Mouse (Mus musculus) kidney, postnatal 36 days (tissue): ENCODE results near the gene Fcgrt.

Experiments
- DNase-seq, 2 experiments: peaks; one replicate each; pipeline ENCODE4 v3.0.0; 2021 to 2022; ENCODE audit warnings: mixed read lengths in 2 of 2

The Fcgrt gene

DNA sequence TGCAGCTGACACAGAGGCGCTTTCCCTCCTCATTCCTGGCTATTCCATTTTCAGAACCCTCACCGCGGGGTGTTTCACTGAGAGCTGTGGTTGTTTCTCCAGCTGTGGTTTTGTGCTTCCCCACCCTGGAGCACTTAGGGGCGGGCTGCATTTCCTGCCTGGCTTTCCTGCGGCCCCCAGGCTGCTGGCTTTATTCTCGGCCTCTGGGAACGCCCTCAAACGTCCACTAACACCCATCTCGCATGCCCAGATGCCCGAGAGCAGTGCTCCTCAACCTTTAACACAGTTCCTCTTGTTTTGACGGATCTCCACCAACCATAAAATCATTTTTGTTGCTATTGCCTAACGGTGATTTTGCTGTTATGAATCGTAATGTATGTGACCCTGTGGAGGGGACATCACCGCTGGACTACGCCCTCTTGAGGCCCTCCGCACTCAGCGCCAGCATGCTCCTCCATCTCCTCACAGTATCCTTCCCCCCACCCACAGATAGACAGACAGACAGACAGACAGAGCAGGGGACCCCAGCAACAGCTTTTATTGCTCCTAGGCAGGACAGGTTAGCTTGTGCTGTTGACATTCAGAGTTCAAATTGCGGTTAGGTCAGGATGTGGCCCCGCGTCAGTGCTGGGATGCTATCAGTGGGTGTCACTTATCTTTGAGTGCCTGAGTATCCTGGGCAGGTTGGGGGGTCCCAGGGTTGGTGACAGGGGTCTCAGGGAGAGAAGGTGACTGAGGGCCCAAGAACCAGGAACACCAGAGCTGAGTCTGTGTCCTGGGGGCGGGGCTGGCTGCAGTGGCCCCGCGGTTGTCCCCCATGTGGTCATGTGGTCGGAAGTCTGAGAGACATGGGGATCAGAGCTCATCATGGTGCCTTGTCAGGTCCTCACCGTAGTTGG, 21.0 kb downstream of the Fcgrt start:
- peak; percentile 51 to 68 for DNase-seq

DNA sequence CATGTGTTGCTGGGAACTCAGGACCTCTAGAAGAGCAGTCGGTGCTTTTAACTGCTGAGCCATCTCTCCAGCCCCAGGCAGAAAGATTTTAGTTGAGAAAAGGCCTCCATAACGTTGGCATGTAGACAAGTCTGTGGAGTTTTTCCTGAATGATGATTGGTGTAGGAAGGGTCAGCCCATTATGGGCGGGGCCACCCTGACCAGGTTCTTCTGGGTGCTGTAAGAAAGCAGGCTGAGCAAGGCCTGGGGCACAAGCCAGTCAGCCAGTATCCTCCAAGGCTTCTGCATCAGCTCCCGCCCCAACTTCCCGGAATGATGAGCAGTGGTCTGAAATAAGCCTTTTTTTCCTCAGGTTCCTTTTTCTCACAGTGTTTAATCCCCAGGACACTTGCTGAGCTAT, 22.6 kb downstream of the Fcgrt start:
- no peak for DNase-seq

DNA sequence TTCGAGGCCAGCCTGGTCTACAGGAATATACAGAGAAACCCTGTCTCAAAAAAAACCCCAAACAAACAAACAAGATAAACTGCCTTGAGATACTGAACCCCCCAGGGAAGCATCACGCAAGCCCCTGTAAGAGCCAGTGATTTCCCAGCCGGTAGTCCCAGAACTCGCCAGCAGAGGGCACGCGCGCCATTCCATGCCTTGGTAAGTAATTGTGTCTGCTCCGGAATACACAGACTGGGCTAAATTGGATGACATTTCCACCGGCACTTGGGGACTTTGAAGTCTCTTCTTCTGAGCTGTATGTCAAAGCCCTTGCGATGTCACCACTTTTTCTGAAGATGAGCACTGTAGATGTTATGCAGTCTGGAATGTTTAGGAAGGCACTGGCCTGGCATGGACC, 23.8 kb downstream of the Fcgrt start:
- peak; percentile 91 to 96 for DNase-seq

DNA sequence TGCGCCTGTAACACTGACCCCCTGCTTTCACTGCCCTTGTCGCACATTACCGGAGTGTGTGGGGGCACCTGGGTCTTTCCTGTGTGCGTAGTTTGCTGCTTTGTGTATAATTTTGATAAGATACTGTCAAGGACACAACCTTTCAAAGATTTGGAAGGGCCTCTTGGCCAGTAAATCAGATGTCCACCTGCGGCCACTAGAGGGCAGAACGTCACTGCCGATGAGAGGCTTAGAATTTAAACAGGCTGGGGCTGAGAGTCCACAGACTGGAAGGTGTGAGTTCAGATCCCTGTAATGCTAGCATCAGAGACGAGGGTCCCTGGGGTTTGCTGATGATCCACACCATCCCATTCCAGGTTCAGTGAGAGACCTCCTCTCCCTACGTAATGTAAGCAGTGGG, 25.1 kb downstream of the Fcgrt start:
- peak; percentile 81 to 90 for DNase-seq

DNA sequence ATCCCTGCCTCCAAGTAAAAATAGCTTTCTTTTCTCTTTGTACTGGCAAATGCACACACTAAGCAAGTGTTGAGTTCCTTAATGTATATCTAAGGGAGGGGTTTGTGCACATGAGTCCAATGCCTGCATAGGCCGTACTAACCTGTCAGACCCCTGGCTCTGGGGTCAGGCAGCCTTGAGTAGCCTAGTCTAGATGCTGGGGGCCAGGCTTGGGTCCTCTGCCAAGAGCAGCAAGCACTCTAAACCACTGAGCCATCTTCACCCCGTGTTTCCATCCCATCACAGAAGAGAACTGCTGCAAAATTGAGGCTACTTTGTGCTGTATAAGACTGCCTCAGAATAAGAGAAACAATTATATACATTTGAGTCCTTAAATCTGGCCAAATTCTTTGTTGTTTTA, 25.8 kb downstream of the Fcgrt start:
- no peak for DNase-seq

DNA sequence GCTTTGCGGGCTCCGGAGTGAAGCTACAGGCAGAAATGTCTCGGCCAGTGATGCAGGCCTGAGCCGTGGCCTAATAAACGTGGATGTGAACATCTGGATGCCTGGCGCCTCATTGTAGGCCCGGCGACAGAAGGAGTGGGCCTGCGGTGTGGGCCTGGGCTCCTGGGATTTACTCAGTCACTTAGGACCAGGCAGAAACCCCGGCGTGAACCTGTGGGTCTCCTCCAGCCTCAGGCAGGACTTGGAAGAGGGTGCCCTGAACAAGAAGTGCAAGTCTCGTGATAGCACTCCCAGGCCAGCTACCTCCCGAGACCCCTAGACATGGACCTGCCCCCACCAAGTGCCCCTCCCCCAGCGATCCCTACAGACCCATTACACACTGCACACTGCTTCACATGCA, 26.3 kb downstream of the Fcgrt start:
- no peak for DNase-seq

DNA sequence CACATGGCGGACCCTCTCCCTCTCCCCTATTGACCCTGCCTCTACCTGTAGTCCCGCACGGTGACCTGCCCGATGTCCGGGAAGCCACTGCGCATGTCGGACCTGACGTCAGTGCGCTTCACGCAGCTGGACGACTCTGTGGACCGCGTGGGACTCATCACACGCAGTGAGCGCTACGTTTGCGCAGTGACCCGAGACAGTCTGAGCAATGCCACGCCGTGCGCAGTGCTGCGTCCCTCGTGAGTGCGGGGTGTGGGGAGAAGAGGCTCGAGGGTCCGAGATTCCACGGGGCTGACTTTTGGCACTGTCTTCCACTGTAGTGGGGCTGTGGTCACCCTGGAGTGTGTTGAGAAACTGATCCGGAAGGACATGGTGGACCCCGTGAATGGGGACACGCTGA, 27.1 kb downstream of the Fcgrt start:
- no peak for DNase-seq

DNA sequence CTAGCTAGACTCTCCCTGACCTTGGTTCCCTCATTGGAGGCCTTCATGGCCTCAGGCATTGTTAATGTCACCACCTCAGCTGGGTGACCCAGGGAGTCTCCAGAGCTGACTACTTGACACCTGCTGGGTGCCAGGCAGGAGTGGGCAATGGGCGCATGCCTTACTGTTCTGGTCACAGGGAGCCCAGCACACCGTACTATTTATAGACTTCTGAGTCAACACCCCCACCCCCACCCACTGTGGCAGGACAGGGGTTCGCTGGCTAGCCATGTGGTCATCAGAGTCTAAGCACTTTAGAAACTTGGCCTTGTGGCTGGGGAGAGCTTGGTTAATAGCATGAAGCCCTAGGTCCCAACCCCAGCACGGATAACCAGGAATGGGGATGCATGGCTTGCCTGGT, 28.2 kb downstream of the Fcgrt start:
- no peak for DNase-seq

DNA sequence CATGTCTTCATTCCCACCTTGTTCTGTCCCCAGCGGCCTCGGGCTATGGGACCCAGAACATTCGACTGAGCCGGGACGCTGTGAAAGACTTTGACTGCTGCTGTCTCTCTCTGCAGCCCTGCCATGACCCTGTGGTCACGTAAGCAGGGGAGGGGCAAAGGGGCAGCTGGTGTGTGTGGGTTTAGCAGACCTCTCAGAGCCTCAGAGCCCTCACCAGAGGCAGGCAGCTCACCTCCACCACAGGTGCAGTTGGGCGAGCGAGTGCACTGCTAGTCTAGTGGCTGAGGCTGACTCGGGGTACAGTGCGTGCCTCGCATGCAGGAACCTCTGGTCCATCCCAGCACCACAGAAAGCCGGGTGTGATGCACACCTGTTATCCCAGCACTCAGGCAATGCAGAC, 29.7 kb downstream of the Fcgrt start:
- no peak for DNase-seq

DNA sequence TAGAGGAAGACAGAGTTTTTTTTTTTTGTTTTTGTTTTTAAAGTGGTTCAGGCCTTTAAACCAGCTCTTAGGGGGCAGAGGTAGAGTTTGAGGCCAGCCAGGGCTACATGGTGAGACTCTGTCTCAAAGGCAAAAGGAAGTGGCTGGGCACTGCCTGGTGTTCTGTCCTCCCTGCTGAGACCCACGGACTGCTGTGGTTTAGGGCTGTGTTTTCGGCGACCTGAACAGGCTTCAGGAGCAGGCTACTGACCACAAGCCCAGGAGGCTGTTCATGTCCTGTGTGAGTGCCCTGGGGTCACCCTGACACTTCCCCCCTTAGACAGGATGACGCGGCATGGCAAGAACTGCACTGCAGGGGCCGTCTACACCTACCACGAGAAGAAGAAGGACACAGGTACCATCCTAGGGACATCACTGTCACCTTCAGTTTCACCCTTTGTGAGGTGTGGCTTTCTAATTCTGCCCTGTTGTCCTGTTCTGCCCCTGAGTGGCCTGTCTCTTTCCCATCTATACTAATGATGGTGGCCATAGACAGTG, 30.4 kb downstream of the Fcgrt start:
- DNase-seq, result no peak

DNA sequence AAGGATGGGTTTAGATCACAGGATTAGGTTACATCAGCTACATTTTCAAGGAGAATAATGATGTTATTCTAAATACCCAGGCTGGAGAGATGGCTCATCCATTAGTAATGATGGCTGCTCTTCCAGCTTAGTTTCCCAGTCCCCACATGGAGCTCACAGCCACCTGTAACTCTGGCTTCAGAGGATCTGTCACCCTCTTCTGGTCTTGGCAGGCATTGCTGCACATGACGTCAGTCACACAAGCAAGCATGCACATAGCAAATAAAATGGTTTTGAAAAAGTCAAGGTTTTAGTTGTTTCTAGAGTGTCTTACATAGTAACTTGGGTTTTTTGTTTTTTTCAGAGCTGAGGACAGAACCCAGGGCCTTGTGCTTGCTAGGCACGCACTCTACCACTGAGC, 31.4 kb downstream of the Fcgrt start:
- peak in 1 of 2 experiments; percentile 53 for DNase-seq

DNA sequence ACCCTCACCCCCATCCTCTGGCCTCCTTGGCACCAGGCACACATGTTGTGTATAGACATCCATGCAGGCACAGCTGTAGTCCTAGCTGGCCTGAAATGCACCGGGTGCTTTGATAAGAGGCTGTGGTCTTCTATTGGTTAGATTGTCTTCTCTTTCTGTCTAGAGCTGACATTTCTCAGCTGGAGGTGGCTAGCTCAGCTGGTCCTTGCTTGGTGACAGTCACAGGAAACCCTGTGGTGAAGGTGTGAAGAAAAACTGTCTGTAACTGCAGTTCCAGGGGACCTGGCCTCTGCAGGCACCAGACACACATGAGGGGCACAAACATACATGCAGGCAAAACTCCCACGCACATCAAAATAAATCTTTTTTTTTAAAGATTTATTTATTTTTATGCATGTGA, 34.0 kb downstream of the Fcgrt start:
- no peak for DNase-seq

DNA sequence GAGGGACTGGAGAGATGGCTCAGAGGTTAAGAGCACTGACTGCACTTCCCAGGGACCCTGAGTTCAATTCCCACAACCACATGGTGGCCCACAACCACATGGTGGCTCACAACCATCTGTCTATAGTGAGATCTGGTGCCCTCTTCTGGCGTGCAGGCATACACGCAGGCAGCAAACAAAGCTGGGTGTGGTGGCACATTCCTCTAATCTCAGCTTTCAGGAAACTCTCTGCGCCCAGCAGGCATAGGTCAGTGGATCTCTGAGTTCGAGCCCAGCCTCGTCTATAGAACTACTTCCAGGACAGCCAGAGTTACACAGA, 35.7 kb downstream of the Fcgrt start:
- DNase-seq, result peak; percentile 51 to 78

DNA sequence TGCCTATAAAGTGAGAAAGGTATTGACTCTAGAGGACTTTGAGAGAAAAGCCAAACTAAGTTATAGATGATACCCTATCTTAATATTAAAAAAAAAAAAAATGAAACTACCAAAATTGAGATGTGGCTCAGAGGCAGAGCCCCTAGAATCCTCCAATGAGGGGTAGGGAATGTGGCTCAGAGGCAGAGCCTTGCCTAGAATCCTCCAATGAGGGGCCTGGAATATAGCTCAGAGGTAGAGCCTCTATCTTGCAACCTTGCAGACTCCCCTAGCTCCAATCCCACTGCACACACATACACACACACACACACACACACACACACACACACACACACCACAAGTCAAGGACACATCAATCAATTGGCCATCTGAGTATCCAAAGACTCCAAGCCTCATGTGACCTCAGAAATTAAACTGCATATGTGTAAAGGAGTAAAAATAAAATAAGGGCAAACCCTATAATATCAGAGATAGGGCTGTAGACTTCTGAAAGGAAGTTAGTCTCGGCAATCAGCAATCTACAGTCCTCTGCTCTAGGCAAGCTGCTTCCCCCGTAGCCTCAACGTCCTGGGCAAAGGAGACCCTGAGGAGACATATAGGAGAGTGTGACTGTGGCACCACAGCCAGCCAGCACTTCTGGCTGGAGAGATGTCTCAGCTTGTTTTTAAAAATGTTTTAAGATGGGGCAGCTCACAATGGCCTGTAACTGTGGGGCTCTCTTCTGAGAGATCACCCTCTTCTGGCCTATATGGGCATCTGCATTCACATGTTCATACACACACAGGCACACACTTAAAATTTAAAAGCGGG, 36.3 kb downstream of the Fcgrt start:
- DNase-seq, result no peak

DNA sequence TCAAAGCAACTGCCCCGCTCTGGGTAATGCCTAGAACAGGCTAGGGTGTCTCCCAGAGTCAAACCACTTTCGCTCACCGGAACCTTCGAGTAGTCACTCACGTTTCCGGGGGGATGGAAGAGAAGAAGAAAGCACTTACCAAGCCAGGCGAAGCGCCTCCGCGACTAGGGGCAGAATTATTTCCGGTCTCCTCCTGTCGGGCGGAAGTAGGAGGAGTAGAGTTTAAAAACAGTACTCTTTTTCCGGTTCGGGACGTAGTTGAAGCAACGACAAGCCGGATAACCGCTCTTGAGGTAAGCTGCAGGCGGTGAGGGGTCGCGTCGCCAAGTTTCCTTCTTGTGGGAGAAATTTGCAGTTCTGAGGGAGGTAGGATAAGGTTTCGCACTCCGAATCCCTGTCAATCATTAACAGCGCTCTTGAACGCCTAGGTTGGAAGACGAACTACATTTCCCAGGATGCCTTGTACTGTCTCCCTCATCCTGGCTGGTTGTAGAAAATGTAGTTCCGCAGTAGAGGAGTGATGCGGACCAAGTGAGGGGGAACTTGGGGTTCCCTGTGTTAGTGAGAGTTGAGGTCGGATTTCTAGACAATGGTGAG, 41.3 kb downstream of the Fcgrt start, which contains the start of the genes Nosip and Prrg2:
Gene Nosip (plus strand): TSS at position 191 of the 597 bp plus-strand sequence.
Gene Prrg2 (minus strand): TSS at position 439 of the 597 bp plus-strand sequence.
- DNase-seq, result peak; percentile 96 to 98

DNA sequence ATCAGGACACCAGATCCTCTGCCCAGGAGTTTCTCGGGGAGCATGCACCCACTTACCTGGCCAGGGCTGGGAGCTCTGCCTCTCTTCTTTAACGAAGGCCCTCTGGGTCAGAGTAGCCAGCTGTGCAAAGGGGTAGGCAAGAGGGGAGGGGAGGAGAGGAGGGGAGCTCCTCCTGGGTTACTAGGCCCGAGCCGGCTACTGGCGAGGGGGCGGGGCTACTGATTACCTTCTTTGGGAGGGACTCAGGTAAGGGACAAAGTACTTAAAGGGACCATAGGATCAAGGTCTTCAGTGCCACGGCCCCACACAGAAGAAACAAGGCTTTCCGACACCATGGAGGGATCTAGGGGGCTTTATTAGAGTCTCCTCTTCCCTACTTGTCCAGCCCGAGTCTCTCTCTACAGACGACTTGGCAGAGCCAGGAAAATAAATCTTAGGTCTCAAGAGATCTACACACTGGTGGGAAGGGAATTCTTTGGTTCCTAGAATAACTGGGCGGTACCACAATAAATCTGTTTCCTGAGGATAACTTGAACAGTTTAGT, 42.0 kb downstream of the Fcgrt start:
- peak; percentile 89 to 91 for DNase-seq

DNA sequence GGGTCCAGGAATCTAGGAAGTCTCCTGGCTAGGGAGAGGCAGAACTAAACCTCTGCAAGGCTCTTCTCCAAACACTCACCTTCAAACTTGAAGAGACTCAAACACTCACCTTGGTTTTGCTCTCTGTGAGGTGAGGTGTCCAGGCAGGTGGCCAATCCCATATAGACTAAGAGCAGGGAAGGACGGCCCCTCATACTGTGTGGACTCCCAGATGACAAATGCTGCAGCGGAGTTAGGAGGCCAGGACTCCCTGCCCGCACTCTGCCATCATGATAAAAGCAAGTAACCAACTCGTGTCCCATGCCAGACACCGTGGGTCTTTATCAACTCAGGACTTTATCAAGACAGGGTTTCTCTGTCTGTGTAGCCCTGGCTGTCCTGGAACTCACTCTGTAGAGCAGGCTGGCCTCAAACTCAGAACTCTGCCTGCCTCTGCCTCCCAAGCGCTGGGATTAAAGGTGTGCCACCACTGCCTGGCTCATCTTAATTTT, 43.0 kb downstream of the Fcgrt start:
- DNase-seq, result no peak

DNA sequence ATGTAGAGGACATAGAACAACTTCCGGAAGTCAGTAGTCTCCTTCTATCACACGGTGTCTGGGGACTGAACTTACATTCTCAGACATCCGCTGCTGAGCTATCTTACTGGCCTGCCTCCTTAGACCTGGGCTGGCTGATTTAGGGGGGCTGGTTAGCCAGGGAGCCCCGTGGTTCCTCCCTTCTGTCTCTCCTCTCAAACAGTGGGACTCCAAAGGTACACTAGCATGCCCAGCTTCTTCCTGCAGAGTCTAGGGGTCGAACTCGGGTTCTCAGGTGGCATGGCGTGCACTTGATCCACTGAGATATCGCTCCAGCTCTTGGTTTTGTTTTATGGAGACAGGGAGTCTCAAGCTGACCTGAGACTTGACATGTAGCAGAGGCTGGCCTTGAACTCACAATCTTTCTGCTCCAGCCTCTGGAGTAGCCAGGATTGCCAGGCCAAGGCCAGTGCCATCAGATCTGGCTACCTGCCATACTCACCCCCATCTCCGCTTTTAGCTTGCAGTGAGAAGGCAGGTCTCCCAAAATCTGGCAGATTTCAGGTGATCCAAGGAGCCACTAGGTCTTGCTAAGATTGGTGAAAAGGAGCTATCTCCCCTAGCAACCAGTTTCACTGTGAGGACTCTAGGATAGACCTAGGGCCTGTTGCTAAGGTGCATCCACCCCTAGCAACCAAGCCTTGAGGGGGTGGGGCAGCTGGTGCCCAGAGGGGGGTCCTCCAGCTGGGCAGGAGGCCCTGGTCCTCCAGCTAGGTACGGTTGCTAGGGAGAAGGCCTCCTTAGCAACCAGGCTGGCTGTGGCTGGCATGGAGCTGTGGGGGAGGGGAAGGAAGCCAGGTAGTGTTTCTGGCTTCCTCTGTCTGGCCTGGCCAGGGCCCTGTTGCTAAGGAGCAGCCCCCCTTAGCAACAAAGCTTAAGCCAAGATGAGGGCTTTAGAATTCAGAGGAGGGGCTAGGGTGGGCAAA, 44.8 kb downstream of the Fcgrt start:
- no peak for DNase-seq

DNA sequence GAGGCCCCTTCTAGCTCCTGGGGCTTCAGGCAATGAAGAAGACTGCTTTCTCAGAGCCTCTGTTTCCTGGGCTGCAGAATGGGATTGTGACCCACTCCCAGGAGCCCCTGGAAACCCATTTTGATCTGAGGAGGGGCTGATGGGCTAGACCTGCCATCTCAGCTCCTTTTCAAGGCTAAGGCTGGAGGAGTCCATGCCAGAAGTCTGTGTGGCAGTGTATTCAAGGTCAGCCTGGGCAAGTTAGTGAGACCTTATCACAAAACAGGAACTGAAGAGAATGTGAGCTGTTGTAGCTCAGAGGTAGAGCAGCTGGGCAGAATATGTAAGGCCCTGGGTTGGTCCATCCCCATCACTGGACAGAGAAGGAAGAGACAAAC, 46.7 kb downstream of the Fcgrt start:
- no peak for DNase-seq

DNA sequence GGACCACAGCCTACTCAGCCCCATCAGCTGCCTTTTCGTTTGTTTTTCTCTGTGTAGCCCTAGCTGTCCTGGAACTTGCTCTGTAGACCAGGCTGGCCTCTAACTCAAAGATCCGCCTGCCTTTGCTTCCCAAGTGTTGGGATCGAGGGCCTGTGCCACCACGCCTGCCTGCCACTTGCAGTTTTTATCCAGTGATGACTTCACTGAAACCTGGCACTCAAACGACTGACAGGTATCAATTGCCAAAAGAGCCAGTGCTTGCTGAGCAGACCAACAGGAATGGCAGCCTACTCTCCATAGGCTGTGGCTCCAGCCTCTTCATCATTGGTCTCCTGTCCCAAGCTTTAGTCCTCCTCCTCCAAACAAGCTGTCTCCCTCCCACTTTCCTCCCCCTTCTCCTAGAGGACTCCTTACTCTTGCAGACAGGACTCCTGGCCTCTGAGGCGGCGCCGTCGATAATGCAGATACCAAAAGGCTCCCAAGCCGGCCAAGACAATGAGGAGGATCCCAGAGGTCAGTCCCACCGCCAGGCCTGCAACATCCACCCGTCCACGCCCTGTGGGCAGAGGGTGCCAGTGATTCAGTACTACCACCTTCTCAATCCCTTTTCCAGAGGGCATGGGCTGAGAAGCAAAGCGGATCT, 47.2 kb downstream of the Fcgrt start:
- no peak for DNase-seq

DNA sequence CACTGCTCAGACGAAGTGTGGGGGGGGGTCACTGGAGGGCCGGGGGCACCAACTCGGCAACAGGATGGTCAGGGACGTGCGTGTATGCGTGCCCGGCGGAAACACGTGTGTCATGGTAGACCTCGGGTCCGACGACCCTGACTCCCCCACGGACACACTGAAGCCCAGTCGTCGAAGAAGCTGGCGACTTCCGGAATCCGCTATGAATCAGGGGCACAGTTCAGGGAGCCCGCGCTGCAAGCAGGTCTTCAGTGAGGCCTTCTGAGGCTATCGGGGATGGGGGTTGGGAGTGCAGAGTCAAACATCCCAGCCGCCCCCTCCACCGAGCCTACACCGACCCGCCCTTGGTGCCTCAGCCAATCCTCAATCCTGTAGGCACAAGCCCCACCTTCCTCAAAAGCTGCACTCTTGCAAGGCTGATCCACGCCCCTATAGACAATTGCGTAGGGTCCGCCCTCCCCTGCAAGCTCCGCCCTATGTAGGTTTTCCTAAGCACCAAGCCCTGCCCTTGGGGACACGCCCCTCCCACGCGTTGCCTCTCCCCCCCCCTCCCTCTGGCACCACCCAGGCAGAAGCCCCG, 49.6 kb downstream of the Fcgrt start:
- peak; percentile 96 to 99 for DNase-seq
